Mouse (Mus musculus) neural tube, embryonic 15.5 days (tissue): ENCODE measurements around the gene Vwc2. TPM values are rescaled to one million over a fixed set of nuclear protein-coding genes. Genes with fewer than 3 reads are reported as not detected.

Source experiments
- ATAC-seq: fragments of 200-750 bp; cut with Nextera tagmentation; 2 replicates; pipeline ENCODE4 v1.8.0; 2017; ENCODE audit warnings: mild to moderate bottlenecking, moderate TSS enrichment, moderate library complexity; ENCODE audit not compliant: low FRiP score
- H3K27ac ChIP-seq: fragments of 300-500 bp; sonication (generic); replicated peaks from 2 replicates; pipeline ENCODE4 v1.5.1; 2015; ENCODE audit warnings: mild to moderate bottlenecking, inconsistent platforms
- H3K27me3 ChIP-seq: fragments of 300-500 bp; sonication (generic); replicated peaks from 2 replicates; pipeline ENCODE4 v1.6.1; 2015; ENCODE audit warnings: inconsistent platforms
- H3K36me3 ChIP-seq: fragments of 300-500 bp; sonication (generic); 2 replicates; pipeline ENCODE4 v1.6.1; 2015; ENCODE audit warnings: inconsistent platforms
- H3K4me1 ChIP-seq: fragments of 300-500 bp; sonication (generic); 2 replicates; pipeline ENCODE4 v1.6.1; 2015; ENCODE audit warnings: inconsistent platforms
- H3K4me2 ChIP-seq: fragments of 300-500 bp; sonication (generic); 2 replicates; pipeline ENCODE4 v1.6.1; 2015; ENCODE audit warnings: inconsistent platforms, mild to moderate bottlenecking, moderate library complexity
- H3K4me3 ChIP-seq: fragments of 300-500 bp; sonication (generic); replicated peaks from 2 replicates; pipeline ENCODE4 v1.5.1; 2015; ENCODE audit warnings: mild to moderate bottlenecking, inconsistent platforms
- H3K9ac ChIP-seq: fragments of 300-500 bp; sonication (generic); replicated peaks from 2 replicates; pipeline ENCODE4 v1.6.1; 2015; ENCODE audit warnings: mild to moderate bottlenecking, inconsistent platforms
- H3K9me3 ChIP-seq: fragments of 300-500 bp; sonication (generic); replicated peaks from 2 replicates; pipeline ENCODE4 v1.6.1; 2016; ENCODE audit warnings: inconsistent platforms
- WGBS: fragments of 180-500 bp; shearing (Covaris S2); methylation state at CpG from one replicate; pipeline ENCODE4 v1.1.7; 2015; ENCODE audit warnings: mixed read lengths; 5-methylcytosine and 5-hydroxymethylcytosine counted together
- polyA plus RNA-seq: library from polyadenylated mRNA; unstranded; fragments of >200 nt; fragmentation: Nextera tagmentation; extraction: Ambion mirVana; gene quantifications from 2 replicates; pipeline ENCODE4 v1.2.1, GENCODE M21; 2015

Gene Vwc2
- polyA plus RNA-seq: 9.4 and 12.9 TPM in 2 replicates

DNA sequence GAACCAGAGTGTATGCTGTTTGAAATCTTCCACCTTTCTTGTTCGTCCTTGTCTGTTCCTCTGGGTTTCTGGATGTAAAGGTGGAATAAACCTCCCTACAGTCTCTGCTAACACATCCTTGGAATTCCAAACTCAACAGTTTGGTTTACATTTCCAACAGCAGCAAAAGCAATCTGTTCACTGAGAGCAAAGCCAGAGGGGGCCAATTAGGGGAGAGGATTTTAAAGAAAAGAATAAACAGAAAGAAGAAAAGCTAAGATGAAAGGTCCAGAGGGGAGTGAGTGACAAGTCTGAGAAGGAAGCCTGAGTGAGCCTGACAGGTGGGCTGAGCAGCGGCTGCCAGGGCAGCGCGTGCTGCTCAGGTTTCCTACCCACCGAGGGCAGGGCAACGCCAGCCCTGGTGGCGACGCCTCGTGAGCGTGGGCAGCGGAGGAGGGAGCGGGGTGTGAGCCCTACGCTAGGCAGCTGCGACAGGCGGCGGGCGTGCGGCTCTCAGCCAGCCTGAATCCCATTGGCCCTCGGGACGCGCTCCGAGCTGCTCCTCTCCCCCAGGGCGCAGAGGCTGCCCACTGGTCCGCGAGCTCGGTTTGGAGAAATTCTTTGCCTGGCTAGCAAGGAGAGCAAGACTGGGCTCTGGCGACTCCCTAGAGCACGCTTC is at the start of gene Vwc2:
TSS of gene Vwc2 (plus strand) at position 648 of the 658 bp plus-strand sequence.
- Histone ChIP-seq H3K4me2 (peak within 1 kb of the TSS; percentile 98), H3K36me3 (no peaks in the 10 kb centered on the region), H3K27ac (peak within 1 kb of the TSS; percentile 51), H3K9ac (peak within 1 kb of the TSS; percentile 55), H3K4me1 (peaks cover 31% of the 10 kb centered on the region), H3K9me3 (no peaks in the 10 kb centered on the region), H3K27me3 (peaks cover 30% of the 10 kb centered on the region), H3K4me3 (peak within 1 kb of the TSS; percentile 52)
- WGBS: under 1% methylated on average over 28 of the region's 28 CpGs
- ATAC-seq: peak; percentile 67

DNA sequence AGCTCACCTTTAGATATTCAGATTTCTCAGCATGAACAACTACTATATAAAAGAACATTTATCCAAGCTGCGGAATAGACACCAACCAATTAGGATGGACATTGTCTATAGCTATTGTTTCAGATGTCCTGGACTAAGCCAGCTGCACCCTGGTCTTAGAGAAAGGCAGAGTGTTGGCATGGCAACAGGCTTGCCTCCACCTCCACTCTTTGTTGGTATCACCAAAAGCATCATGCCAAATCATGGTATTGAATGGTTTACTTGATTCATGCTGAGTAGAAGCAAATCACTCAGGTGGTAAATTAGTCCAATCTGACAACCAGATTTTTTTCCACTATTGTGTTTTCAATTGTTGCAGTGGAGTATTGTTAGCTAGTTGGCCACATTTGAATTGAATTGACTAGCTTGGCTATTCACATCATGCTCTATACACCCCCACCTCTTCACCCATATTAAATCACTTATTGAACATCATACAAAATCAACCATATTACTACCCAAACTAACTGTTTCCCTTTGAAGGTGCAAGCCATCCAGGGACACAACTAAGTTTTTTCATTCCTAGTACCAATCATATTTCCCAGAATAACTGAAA is 25.8 kb upstream of the Vwc2 start:
- no peak for ATAC-seq
- H3K4me3 ChIP-seq: no peak overlapping the region

DNA sequence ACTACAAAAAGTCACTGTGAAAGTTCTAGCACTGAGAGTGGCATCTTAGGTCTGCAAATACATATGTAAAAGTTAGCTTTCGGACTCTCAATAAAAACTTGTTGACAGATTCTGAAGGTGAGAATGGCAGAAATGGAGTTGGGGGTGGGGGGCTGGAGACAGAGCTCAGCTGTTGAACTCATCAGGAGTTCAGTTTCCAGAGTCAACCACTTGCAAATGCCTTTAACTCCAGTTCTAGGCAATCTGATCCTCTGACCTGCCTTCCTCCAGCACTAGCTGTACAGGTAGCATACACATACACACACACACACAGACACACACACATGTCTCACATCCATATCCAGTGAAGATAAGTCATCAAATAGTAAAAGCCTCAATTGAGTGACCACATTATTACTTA is 16.4 kb upstream of the Vwc2 start:
- Histone ChIP-seq H3K4me1 (no peaks in the 10 kb centered on the region), H3K36me3 (no peaks in the 10 kb centered on the region), H3K4me2 (no peak overlapping the region), H3K27me3 (no peaks in the 10 kb centered on the region), H3K9ac (no peak overlapping the region), H3K27ac (no peak overlapping the region), H3K9me3 (no peaks in the 10 kb centered on the region), H3K4me3 (no peak overlapping the region)
- ATAC-seq: no peak
- 85% methylated on average over 1 of the region's 1 CpGs for WGBS

More for the DNA sequence above, 25.8 kb upstream of the Vwc2 start:
- Histone ChIP-seq H3K27me3 (no peaks in the 10 kb centered on the region), H3K4me2 (no peak overlapping the region), H3K4me1 (no peaks in the 10 kb centered on the region), H3K27ac (no peak overlapping the region), H3K9me3 (no peaks in the 10 kb centered on the region; the same call in 1 of the 2 replicates), H3K9ac (no peak overlapping the region), H3K36me3 (no peaks in the 10 kb centered on the region)
- 22% methylated on average over 1 of the region's 1 CpGs for WGBS

DNA sequence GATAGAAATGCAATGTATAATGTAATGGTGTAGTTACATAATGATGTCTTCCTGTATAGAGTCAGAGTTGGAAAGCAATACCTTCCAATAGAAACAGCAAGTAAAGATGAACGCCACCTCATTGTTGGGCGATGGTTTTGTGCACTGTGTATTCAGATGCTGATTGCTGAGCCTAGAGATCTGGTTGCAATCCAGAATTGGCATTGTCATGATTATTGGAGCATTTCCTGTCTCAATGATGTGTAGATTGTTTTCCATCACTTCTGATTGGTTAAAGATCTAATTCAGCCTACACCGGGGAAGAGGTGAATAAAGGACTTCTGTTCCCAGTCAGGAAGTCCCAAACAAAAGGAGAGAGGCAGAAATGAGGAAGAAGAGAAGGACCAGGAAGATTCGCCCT is 15.7 kb upstream of the Vwc2 start:
- Histone ChIP-seq H3K27ac (no peak overlapping the region), H3K9ac (no peak overlapping the region), H3K27me3 (no peaks in the 10 kb centered on the region), H3K9me3 (no peaks in the 10 kb centered on the region), H3K36me3 (no peaks in the 10 kb centered on the region), H3K4me3 (no peak overlapping the region), H3K4me2 (no peak overlapping the region), H3K4me1 (no peaks in the 10 kb centered on the region)
- no peak for ATAC-seq
- WGBS: 74% methylated on average over 4 of the region's 4 CpGs

- H3K27ac ChIP-seq: no peak overlapping the region
- no peaks in the 10 kb centered on the region for H3K4me1 ChIP-seq
- H3K36me3 ChIP-seq: no peaks in the 10 kb centered on the region
- no peak for ATAC-seq
- H3K27me3 ChIP-seq: no peaks in the 10 kb centered on the region
- WGBS: 88% methylated on average over 5 of the region's 5 CpGs
- no peak overlapping the region for H3K4me3 ChIP-seq
- no peak overlapping the region for H3K9ac ChIP-seq
- no peak overlapping the region for H3K4me2 ChIP-seq
- H3K9me3 ChIP-seq: no peaks in the 10 kb centered on the region
Observed at GRCm38 (mm10) chr11:11099011-11099410, 15.0 kb upstream of the Vwc2 start.

- Histone ChIP-seq H3K4me1 (no peaks in the 10 kb centered on the region), H3K36me3 (no peaks in the 10 kb centered on the region), H3K9ac (no peak overlapping the region), H3K27ac (no peak overlapping the region), H3K4me2 (no peak overlapping the region), H3K4me3 (no peak overlapping the region), H3K9me3 (no peaks in the 10 kb centered on the region), H3K27me3 (no peaks in the 10 kb centered on the region)
- ATAC-seq: peak; percentile 38; the same call in 1 of the 2 replicates
- 26% methylated on average over 1 of the region's 1 CpGs for WGBS
Observed at GRCm38 (mm10) chr11:11102182-11102581, 11.8 kb upstream of the Vwc2 start.

GRCm38 (mm10) chr11:11102620-11103019 is 11.4 kb upstream of the Vwc2 start:
- Histone ChIP-seq H3K27me3 (no peaks in the 10 kb centered on the region), H3K9ac (no peak overlapping the region), H3K27ac (no peak overlapping the region), H3K36me3 (no peaks in the 10 kb centered on the region), H3K4me2 (no peak overlapping the region), H3K9me3 (no peaks in the 10 kb centered on the region), H3K4me1 (no peaks in the 10 kb centered on the region), H3K4me3 (no peak overlapping the region)
- 50% methylated on average over 1 of the region's 1 CpGs for WGBS
- no peak for ATAC-seq

- Histone ChIP-seq H3K9me3 (no peaks in the 10 kb centered on the region), H3K9ac (no peak overlapping the region), H3K27me3 (peaks cover 9% of the 10 kb centered on the region), H3K4me3 (no peak overlapping the region), H3K36me3 (no peaks in the 10 kb centered on the region), H3K4me1 (peaks cover 6% of the 10 kb centered on the region), H3K27ac (no peak overlapping the region), H3K4me2 (no peak overlapping the region)
- WGBS: 45% methylated on average over 3 of the region's 3 CpGs
- peak; percentile 46 for ATAC-seq
Observed at GRCm38 (mm10) chr11:11108922-11109321, 5.1 kb upstream of the Vwc2 start.

- Histone ChIP-seq H3K9me3 (no peaks in the 10 kb centered on the region), H3K4me3 (peak overlapping the region; percentile 52), H3K27ac (peak overlapping the region; percentile 45), H3K4me2 (peak overlapping the region; percentile 98), H3K27me3 (peaks cover 30% of the 10 kb centered on the region), H3K36me3 (no peaks in the 10 kb centered on the region), H3K9ac (peak overlapping the region; percentile 55), H3K4me1 (peaks cover 31% of the 10 kb centered on the region)
- ATAC-seq: peak; percentile 49
- WGBS: under 1% methylated on average over 34 of the region's 34 CpGs
Observed at GRCm38 (mm10) chr11:11114234-11115030, 409 bp downstream of the Vwc2 start.

- H3K27me3 ChIP-seq: peaks cover 30% of the 10 kb centered on the region
- peak; percentile 30 for ATAC-seq
- H3K9ac ChIP-seq: peak overlapping the region; percentile 55
- H3K27ac ChIP-seq: peak overlapping the region; percentile 51; the same call in 1 of the 2 replicates
- peak overlapping the region; percentile 52 for H3K4me3 ChIP-seq
- no peaks in the 10 kb centered on the region for H3K36me3 ChIP-seq
- peak overlapping the region; percentile 98 for H3K4me2 ChIP-seq
- 1% methylated on average over 17 of the region's 17 CpGs for WGBS
- no peaks in the 10 kb centered on the region for H3K9me3 ChIP-seq
- H3K4me1 ChIP-seq: peaks cover 31% of the 10 kb centered on the region
Observed at GRCm38 (mm10) chr11:11115031-11115647, 1.1 kb downstream of the Vwc2 start.
